Mouse (Mus musculus): ENCODE measurements around the gene Pih1d1.

- TF ChIP-seq CTCF (conservative IDR thresholded peaks at IDR 0.05; ENCODE audit: insufficient read depth, insufficient read length, low read depth, low read length) (peak; percentile 33; the same call in 1 of the 2 replicates), POLR2A (IDR thresholded peaks at IDR 0.05; ENCODE audit: low read depth, low read length) (no peak)
Measured at GRCm38 (mm10) chr7:45133446-45134159, 20.5 kb upstream of the Pih1d1 start.
